Mouse (Mus musculus) cerebellum, adult 9-10 months (tissue): ENCODE results near the gene Dpf2.
"Not testable (repeated sequence)": the region's sequence is repeated elsewhere in the genome, so short reads cannot be mapped to it uniquely, and the experiment has no call there.

Experiments
- DNase-seq: peaks from one replicate; pipeline ENCODE4 v3.0.0; 2022

The Dpf2 gene

DNA sequence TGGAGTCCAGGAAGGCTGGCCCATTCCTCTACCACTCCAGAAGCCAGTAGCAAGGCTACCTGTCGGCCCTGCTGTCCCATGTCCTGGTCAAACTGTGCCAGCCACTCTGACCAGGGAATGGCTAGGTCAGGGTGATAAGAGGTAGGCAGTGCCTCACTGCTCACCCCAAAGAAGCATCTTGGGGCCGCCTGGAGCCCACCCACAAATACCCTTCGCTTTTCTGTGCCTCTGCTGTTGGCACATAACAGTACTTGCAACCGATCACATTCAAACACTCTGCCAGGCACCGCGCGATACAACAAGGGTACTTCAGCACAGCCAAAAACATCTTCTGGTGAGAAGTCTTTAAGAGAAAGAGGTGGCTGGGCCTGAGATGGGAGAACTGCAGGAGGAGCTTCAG lies 20.5 kb downstream of the Dpf2 start:
- no peak for DNase-seq

DNA sequence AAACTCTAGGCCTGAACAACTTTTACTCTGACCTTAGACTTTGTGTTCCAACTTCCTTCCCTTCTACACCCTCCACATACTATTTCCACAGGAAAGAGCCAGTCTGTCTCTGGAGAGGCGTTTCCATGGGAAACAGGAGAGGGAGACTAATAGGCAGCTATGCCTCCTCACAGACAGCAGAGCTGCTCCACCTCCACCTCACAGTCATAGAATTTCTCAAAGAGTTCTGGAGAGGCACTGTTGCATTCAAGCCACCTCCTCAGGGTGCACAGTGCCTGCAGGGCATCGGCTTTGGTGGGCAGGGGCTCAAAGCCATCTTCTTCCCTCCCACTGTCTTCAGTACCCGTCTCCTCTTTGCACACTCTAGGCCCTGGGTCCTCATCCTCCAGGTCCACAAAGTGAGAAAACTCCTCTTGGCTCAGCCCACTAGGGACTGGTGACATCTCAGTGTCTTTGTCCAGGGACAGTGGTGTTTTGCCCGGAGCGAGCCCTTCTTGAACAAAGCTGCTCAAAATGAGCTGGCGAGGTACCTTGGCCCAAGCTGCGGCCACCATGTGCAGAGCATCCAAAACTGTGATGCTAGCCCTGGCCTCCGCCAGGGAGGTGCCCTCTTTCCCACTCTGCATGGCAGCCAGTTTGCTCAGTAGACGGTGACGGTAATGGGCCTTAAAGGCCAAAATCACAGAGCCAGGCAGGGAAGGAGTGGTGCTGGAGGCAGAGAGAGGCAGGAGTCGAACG lies 21.1 kb downstream of the Dpf2 start:
- no peak for DNase-seq

DNA sequence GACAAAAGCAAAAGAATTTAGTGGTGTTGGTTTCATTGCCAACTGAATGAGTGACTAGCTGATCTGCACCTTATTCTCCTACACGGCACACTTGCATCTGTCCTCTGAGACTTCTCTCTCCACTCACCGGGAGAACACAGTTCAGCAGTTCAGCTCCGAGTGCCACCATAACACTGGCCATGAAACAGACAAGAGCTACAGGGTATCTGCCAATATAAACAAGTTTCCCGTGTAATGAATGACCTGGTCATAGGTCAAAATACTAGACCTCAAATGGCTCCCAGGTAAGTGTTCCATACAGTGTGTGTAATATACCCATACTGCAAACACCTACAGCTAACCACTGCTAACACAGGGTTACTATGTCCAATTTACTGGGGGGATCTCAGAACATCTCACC lies 23.6 kb downstream of the Dpf2 start:
- no peak for DNase-seq

DNA sequence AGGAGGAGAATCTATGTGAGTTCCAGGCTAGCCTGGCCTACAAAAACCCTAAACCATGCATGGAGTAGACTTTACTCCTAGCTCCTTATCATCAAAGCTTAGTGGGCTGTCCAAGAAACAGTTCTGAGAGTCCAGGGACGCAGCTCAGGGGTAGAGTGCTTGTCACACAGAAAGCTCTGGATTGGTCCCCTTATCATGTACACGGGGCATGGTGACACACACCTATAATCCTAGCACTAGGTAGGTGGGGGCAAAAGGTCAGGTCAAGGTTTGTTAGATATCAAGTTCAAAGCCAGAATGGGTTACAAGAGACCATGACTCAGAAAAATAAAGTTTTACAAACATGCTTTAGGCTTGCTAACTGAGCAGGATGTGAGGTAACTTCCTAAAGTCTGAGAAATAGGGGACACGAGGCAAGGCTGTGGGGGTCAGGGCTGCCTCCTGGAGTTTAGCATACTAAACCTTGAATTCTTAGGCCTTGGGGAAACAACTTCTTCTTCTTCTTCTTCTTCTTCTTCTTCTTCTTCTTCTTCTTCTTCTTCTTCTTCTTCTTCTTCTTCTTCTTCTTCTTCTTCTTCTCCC lies 25.5 kb downstream of the Dpf2 start:
- DNase-seq, result no peak

- no peak for DNase-seq
These were observed 27.0 kb downstream of the Dpf2 start for GRCm38 (mm10) chr19:5885838-5886237.

DNA sequence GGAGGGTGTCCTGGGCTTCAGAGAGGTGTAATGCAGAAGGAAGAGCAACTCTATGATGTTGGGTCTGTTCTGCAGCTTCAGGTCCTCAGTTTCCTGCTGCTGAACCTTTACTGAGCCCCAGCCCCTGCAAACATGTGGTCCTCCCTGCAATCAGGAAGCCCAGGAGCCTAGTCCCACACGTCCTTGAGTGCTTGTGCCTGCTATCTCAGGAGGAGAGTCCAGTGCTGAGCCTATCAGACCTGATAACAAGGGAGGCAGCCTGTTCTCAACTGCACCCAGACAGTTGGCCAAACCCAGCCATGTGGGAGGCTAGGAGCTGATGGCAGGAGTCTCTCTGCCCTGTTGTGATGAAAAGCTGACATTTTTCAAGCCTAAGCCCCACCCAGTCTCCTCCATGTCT lies 28.9 kb downstream of the Dpf2 start:
- DNase-seq, result no peak

- not testable (repeated sequence) for DNase-seq
These were observed 30.7 kb downstream of the Dpf2 start for GRCm38 (mm10) chr19:5882079-5882478.

- DNase-seq, result no peak
These were observed 31.7 kb downstream of the Dpf2 start for GRCm38 (mm10) chr19:5881155-5881554.

- DNase-seq, result no peak
These were observed 33.1 kb downstream of the Dpf2 start for GRCm38 (mm10) chr19:5879735-5880134.

DNA sequence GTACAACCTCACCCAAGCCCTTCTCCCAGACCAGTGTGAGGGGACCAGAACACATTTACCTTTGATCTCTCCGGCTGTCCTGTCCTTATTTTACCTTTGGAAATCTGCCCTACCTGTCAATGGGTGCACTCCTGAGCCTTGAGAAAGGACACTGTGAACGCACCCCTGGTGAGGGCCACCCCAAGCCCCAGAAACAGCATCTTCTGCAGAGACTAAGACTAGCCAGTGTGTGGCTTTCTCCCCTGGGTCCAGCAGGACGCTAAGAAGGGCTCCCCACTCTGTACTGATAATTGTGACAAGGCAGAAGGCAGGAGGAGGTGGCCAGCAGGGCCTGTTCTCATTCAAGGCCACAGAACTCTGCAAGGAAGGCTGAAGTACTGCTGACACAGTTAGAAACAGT lies 33.9 kb downstream of the Dpf2 start:
- DNase-seq, result no peak

DNA sequence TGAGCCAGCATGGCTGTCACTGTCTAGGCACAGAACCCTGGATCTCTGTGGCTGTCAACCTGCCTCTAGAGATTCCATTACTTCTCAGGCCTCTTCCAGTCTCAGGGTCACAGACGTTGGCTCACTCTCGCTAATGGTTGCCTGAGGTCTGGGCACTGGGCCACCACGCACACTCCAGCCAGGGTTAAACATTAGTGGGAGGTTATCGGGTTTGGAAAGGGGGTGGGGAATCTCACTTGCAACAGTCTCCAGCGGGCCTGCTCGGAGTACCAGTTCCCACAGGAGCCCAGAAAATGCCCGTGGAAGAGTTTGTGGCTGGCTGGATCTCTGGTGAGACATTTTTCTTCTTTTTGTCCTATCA lies 34.5 kb downstream of the Dpf2 start:
- no peak for DNase-seq

DNA sequence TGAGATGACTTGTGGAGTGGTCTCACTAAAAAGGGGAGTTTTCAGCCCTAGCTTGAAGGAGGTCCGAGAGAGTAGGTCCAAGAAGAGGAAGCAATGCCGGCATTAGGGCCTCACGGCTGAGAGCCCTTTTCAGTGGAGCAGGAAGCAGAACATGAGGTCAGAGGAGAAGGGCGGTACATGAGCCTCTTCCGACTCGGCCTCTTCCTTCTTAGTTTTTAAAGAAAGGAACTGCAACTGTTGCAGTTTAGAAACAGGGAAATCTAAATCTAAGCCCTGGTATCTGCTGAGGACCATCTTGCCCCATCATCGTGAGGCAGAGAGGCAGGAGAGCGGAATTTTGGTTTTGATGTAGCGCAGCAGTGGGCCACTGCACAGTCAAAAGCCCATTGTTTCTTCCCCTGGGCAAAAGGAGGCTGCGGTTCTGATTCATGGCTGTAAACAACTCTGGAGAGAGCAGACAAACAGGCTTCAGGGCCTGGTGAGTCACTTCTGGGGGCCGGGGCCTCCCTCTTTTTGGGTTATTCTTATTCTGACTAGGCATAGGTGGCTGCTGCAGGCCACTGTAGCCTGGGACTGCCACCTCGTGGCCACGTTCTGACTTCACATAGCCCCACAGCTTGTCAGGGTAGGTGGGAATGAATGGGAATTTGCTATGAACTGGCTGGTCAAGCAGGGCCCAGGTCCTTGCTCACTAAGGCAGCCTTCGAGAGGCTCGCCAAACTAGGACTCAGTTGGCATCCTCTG lies 35.0 kb downstream of the Dpf2 start, which contains the start of gene Slc25a45:
Slc25a45 (plus strand) TSS at position 191 of the 744 bp plus-strand sequence.
- DNase-seq, result peak; percentile 80

DNA sequence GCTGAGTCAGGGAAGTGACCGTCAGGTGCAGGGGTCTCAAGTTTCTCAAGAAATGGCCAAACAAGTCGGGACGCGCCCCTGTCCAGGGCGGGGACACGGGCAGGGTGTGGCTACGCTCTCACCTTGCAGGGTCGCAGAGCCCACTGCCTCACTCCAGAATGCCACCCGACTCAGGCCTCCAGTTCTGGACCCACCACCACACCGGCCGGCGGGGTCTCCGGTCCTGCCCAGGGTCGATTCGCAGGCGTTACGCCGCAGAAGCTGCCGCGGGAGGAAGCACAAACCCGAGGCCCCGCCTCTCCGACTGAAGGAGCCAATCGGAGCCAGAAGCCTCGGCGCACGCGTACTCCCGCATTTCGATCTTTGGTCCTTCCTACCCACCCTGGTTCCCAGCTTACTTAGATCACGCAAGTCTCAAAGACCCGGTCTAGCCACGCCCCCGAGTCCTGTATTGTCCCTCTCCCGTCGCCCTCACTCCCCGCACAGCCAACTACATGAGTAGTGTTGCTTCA lies 37.8 kb downstream of the Dpf2 start, which contains the start of gene Frmd8:
Frmd8 (minus strand) TSS at position 306 of the 512 bp plus-strand sequence.
- DNase-seq, result peak; percentile 95

- no peak for DNase-seq
These were observed 38.3 kb downstream of the Dpf2 start for GRCm38 (mm10) chr19:5874391-5874968.

GRCm38 (mm10) chr19:5872931-5873556 lies 39.8 kb downstream of the Dpf2 start:
- DNase-seq, result no peak

DNA sequence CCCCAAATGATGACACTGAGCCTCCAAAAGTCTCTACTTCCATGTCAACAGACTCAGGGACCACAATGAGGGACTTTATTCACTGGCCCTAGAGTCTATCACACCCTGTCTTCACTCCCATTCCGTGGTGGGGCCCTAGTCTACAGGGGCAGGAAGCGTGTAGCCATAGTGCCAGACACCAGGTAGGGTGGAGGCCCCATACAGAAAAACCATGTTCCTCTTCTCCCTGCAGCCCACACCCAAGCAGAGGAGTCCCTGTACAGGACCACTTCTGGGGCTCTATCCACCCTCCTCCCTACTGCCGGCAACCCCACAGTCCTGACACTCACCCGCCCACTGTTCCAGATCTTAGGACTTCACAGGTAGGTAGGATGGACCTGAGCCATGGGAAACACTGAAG lies 40.3 kb downstream of the Dpf2 start:
- DNase-seq, result no peak

DNA sequence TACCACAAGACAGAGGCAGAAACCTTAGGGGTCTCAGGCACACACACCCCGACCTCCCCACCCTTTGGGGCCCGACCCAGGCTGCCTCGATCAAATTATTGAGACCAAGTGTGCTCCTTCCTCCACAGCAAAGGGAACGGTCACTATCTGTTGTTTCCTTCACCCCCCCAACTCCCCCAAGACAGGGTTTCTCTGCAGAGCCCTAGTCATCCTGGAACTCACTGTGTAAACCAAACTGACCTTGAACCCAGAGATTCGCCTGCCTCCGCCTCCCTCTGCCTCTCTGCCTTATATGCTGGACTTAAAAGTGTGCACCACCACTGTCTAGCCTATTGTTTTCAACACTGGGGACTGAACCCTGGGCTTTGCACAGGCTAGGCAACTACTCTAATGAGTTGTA lies 41.1 kb downstream of the Dpf2 start:
- no peak for DNase-seq

DNA sequence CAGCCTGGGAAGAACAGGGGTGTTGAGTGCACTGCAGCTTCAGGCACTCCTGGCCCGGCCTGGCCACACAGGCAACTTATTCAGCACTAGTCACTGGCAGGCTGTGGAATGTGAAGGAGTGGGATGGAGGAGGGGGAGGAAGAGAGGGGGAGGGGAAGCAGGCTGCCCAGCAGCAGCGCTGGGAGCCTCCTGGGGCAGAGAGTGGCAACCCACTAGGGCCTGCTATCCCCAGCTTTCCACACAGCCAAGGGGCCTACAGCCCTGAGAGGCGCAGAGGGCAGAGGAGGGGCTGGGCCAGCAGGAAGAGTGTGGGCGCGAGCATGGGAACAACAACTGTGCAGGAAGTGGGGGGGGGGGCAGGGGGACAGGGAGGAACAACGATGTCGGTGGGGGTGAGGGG lies 41.5 kb downstream of the Dpf2 start:
- DNase-seq, result no peak

DNA sequence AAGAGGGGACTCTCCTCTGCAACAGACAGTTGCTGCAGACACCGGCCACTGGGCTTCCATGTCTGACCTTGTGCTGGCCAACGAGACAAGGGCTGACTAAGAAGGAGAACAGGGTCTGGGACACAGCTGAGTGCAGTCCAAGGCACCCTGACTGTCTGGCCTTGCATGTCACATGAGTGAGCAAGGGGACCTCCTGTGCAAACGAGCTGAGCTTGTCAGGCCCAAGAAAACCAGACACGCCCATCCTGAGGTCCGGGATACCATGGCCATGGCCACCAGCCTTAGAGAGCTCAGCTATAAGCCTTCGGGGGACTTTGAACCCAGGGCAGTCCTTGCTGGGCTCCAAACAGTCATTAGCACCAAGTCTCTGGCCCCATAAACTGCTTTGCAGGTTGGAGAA lies 44.7 kb downstream of the Dpf2 start:
- no peak for DNase-seq

DNA sequence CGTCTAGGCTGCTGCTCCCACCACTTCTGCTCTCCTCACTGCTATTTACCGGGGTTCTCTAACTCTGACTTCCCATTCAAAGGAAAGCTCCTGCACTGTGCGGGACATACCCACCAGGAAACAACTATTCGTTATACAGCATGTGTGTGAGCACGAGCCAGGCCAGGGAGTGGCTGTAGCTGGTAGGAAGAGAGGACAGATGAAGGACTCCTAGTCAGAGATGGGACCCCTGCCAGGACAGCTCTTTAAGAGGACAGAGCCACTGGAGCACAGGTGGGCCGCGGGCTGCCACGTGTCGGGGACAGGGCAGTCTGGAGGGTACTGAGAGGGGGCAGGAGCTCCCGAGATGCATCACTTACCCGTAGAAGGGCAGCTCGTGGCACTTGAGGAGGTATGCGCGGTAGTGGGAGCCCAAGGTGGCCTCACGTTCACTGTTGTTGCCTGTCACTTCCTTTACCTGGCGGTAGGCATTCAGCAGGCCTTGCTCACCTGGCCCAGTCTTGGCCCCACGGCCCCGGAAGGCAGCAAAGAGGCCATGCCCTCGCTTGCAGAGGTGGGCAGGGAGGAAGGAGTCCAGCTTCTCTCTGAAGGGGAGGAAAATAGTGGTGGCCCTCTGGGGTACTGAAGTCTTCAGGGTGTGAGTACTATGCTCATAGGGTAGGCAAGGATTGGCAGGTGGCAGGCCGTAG lies 48.0 kb downstream of the Dpf2 start:
- no peak for DNase-seq

DNA sequence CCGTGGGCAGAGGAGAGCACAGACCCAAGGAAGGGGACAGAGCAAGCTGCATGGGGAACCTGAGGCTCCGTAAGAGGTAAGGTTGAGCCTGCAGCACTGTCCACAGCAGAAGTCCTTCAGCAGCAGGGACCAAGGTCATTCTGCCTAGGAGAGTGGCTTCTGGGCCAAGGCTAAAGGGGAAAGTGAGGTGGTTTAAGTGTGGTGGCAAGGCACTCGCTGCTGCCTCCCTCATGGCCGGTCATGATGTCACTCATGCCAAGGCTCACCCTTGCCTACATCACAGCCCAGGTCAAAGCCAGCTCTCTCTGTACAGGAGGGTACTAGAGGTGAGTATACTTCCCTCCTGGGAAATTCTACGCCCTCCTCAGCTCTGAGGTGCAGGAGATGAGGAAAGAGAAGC lies 49.0 kb downstream of the Dpf2 start:
- no peak for DNase-seq

GRCm38 (mm10) chr19:5862335-5863085 lies 50.3 kb downstream of the Dpf2 start:
- no peak for DNase-seq
